Mouse (Mus musculus) liver, adult 2 months (tissue): Measurements from ENCODE around the gene Adap1.

ENCODE experiments used
- CTCF ChIP-seq: fragments of 200-500 bp; IDR thresholded peaks from 2 replicates; pipeline ENCODE4 v1.5.1; 2011; ENCODE audit warnings: low read depth, low read length, control low read depth
- POLR2A ChIP-seq: fragments of 200-500 bp; IDR thresholded peaks from 2 replicates; pipeline ENCODE4 v1.6.1; 2011; ENCODE audit warnings: low read length, control low read depth; ENCODE audit not compliant: insufficient read depth; ENCODE audit errors: extremely low read depth

DNA sequence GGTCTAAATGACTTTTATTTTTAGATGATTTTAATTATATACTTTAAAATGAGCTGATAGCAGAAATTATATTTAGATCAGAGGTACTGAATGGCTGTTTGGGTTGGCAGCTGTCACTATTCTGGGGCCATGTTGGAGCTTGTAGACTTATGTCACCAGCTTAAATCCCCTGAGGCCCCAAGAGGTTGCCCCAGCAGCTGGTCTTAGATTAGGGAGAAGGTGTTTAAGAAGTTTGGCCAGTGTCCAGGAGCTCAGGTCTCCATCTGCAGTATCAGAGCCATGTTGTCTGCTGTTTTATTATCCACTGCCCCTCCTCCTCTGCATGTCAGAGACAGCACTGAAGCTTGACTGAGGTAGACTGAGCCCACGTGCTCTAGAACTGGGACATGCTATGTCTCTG is 82.0 kb downstream of the Adap1 start:
- TF ChIP-seq CTCF: no peak
- TF ChIP-seq POLR2A: no peak
